Mouse (Mus musculus) ES-Bruce4 (cell line): ENCODE results near the gene Rp9. TPM values are rescaled to one million over a fixed set of nuclear protein-coding genes. Genes with fewer than 3 reads are reported as not detected.

ENCODE experiments used
- H3K27ac ChIP-seq: 2 replicates; pipeline ENCODE4 v1.5.1; 2012; ENCODE audit warnings: low read length, inconsistent platforms; ENCODE audit not compliant: insufficient read depth
- H3K27me3 ChIP-seq: 2 replicates; pipeline ENCODE4 v1.6.1; 2012; ENCODE audit warnings: mild to moderate bottlenecking, low read length, inconsistent platforms; ENCODE audit not compliant: control insufficient read depth, poor library complexity, insufficient read depth, severe bottlenecking
- H3K36me3 ChIP-seq: 2 replicates; pipeline ENCODE4 v1.6.1; 2012; ENCODE audit warnings: inconsistent platforms, mild to moderate bottlenecking, low read length, moderate library complexity; ENCODE audit not compliant: control insufficient read depth, poor library complexity, insufficient read depth, severe bottlenecking
- H3K4me1 ChIP-seq: one replicate; pipeline ENCODE4 v1.8.1; 2011; ENCODE audit warnings: low read length; ENCODE audit not compliant: control insufficient read depth, insufficient read depth
- H3K4me3 ChIP-seq: 2 replicates; pipeline ENCODE4 v1.5.1; 2011; ENCODE audit warnings: low read depth, mild to moderate bottlenecking, low read length
- H3K9ac ChIP-seq: 2 replicates; pipeline ENCODE4 v1.6.1; 2012; ENCODE audit warnings: low read depth, mild to moderate bottlenecking, inconsistent platforms; ENCODE audit not compliant: poor library complexity, severe bottlenecking
- H3K9me3 ChIP-seq: replicated peaks from 2 replicates; pipeline ENCODE4 v1.6.1; 2012; ENCODE audit warnings: mild to moderate bottlenecking, low read length, inconsistent platforms; ENCODE audit not compliant: control insufficient read depth, poor library complexity, insufficient read depth, severe bottlenecking
- CTCF ChIP-seq: IDR thresholded peaks from one replicate; pipeline ENCODE4 v1.8.1; 2011; ENCODE audit warnings: low read depth, low read length
- EP300 ChIP-seq: IDR thresholded peaks from 2 replicates; pipeline ENCODE4 v1.6.1; 2011; ENCODE audit warnings: low read depth, low read length; ENCODE audit not compliant: insufficient read depth
- POLR2A ChIP-seq: IDR thresholded peaks from one replicate; pipeline ENCODE4 v1.8.1; 2011; ENCODE audit warnings: low read length; ENCODE audit not compliant: insufficient read depth
- polyA plus RNA-seq: library from polyadenylated mRNA; stranded (reverse); fragments of >200 nt; gene quantifications from 2 replicates; pipeline ENCODE4 v1.2.4, GENCODE M21; 2011; ENCODE audit warnings: low read depth; ENCODE audit not compliant: missing spikeins, insufficient read depth, insufficient read length

Rp9 gene
- polyA plus RNA-seq, 1 experiment = 42.8 TPM

DNA sequence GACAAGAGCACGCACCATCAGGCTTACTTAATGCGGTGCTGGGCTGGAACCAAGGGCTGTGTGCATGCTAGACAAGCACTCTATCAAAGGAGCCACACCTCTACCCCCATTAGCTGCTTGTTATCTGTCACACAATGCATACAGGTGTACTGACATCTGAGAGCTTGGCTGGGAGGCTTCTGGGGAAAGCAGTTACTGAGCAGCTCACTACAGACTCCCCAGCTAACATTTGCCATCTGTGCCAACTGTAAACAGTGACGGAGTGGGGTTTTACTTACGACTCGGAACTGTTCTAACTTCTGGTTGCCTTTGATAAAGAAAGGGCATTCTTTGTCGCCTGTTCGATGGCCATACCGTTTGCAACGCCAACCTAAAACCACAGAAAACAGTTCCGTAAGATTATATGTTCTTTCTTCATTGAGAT lies 16.0 kb downstream of the Rp9 start:
- H3K4me3 ChIP-seq = no peak overlapping the region
- H3K27ac ChIP-seq = no peak overlapping the region
- H3K27me3 ChIP-seq = no peaks in the 10 kb centered on the region
- no peak for TF ChIP-seq EP300
- no peak for TF ChIP-seq CTCF
- TF ChIP-seq POLR2A = no peak
- peaks cover 29% of the 10 kb centered on the region for H3K36me3 ChIP-seq
- no peaks in the 10 kb centered on the region for H3K9me3 ChIP-seq
- no peak overlapping the region for H3K9ac ChIP-seq
- H3K4me1 ChIP-seq = no peaks in the 10 kb centered on the region

DNA sequence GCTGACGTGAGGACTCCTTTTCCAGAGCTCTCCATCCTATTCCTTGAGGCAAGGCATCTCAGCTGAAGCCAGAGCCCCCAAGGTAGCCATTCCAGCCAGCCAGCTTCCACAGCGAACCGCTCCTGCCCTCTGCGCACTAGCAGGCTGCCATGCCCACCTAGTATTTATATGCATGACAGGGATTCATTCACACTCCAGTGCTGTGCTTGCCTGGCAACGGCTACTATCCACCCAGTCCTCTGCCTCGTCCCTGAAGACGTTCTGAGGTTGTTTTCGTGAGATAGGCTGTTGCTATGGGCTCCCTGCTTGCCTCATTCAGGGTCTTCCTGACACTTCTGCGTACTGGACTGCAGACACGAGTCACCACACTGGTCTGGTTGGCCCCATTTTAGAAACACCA lies 16.8 kb downstream of the Rp9 start:
- Histone ChIP-seq H3K9ac (no peak overlapping the region), H3K27me3 (no peaks in the 10 kb centered on the region), H3K4me3 (no peak overlapping the region), H3K36me3 (peaks cover 32% of the 10 kb centered on the region), H3K27ac (no peak overlapping the region), H3K4me1 (no peaks in the 10 kb centered on the region), H3K9me3 (no peaks in the 10 kb centered on the region)
- no peak for TF ChIP-seq EP300
- TF ChIP-seq CTCF = no peak
- TF ChIP-seq POLR2A = no peak

DNA sequence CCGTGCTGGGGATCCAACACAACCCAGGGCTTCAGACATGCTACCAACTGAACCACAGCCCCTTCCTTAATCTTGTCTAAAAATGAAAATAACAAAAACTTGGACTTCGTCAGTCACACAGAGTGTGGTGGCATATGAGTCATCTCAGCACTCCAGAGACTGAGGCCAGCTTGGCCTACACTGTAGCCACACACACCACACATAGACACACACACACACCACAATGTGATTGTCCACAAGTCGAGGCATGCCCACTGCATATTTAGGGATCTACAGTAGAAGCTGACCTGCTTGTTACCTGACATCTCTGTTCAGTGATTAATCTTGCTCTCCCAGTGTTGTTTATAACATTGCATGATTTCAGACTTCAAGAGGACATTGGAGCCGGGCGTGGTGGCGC lies 20.3 kb downstream of the Rp9 start:
- no peaks in the 10 kb centered on the region for H3K9me3 ChIP-seq
- no peaks in the 10 kb centered on the region for H3K27me3 ChIP-seq
- H3K9ac ChIP-seq = no peak overlapping the region
- H3K4me1 ChIP-seq = no peaks in the 10 kb centered on the region
- no peak for TF ChIP-seq POLR2A
- TF ChIP-seq CTCF = no peak
- TF ChIP-seq EP300 = no peak
- peaks cover 13% of the 10 kb centered on the region; the same call in 1 of the 2 replicates for H3K36me3 ChIP-seq
- no peak overlapping the region for H3K27ac ChIP-seq
- H3K4me3 ChIP-seq = no peak overlapping the region

DNA sequence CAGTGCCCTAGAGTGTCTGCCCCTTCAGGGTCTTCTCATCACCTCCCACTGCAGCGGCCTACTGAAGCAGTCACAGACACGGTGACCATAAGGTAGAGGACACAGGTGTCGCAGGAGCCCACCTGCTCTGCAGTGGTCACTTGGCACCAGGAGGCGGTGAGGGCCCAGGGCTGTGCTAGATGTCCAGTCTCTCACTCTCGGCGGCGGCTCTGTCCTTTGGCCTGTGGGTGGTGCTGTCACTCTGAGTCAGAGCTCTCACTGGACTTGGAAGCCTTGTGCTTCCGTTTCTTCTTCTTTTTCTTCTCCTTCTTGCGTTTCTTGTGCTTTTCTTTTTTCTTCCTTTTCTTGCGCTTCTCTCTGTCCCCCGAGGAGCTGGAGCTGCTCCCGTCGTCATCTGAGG lies 21.1 kb downstream of the Rp9 start:
- TF ChIP-seq CTCF (peak; percentile 48), EP300 (no peak)
- Histone ChIP-seq H3K27ac (no peak overlapping the region), H3K4me1 (no peaks in the 10 kb centered on the region), H3K9ac (no peak overlapping the region), H3K9me3 (no peaks in the 10 kb centered on the region), H3K27me3 (no peaks in the 10 kb centered on the region), H3K4me3 (no peak overlapping the region), H3K36me3 (peaks cover 10% of the 10 kb centered on the region; the same call in 1 of the 2 replicates)

DNA sequence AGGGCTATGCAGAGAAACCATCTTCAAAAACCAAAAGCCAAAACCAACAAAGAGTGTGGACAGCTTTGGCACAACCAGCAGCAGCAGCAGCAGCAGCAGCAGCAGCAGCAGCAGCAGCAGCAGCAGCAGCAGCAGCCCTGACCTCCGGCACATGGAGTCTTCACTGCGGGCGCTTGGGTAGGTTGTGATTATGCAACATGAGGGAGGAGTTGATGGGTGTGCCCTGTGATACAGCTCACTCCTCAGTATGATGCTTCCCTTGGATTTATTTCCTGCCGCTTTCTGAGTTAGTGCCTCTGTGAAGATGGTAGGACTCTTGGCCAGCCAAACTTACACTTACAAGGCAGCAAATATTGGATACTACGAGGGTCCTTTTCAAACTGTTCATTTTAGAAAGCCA lies 22.3 kb downstream of the Rp9 start:
- Histone ChIP-seq H3K9ac (no peak overlapping the region), H3K27me3 (no peaks in the 10 kb centered on the region), H3K9me3 (no peaks in the 10 kb centered on the region), H3K36me3 (0 out of 2 replicates have a peak, but pooled peaks cover 10% of the 10 kb centered on the region), H3K4me1 (no peaks in the 10 kb centered on the region), H3K27ac (no peak overlapping the region), H3K4me3 (no peak overlapping the region)
- no peak for TF ChIP-seq EP300
- no peak for TF ChIP-seq CTCF
- no peak for TF ChIP-seq POLR2A

DNA sequence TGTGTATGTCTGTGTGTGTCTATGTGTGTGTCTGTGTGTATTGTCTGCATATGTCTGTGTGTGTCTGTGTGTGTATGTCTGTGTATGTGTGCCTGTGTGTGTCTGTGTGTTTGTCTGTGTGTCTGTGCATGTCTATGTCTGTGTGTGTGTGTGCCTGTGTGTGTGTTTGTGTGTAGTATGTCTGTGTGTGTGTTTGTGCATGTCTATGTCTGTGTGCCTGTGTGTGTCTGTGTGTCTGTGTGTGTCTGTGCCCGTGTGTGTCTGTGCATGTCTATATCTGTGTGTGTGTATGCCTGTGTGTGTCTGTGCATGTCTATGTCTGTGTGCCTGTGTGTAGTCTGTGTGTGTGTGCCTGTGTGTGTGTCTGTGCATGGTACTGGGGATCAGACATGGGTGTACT lies 24.4 kb downstream of the Rp9 start:
- Histone ChIP-seq H3K4me3 (no peak overlapping the region), H3K36me3 (0 out of 2 replicates have a peak, but pooled peaks cover 4% of the 10 kb centered on the region), H3K9me3 (no peaks in the 10 kb centered on the region), H3K9ac (no peak overlapping the region), H3K27me3 (no peaks in the 10 kb centered on the region), H3K27ac (no peak overlapping the region), H3K4me1 (no peaks in the 10 kb centered on the region)
- TF ChIP-seq EP300 (no peak), POLR2A (no peak), CTCF (no peak)

DNA sequence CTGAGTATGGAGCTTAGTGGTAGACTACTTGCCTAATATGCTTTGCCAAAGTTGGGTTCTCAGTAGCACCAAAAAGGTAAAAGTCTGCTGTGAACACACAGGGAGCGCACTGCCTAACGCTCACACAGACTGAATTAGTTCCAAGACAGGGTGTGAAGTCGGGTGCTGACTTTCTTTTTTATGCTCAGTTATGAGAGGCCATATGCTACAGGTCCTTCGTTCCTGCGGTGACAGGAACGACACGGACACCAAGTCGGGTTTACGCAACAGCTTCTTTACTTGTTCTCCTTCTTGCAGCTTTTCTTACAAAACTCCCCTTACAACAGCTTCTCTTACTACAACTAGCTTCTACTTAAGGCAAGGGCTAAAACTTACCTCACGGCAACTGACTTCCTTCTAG lies 26.4 kb downstream of the Rp9 start:
- H3K36me3 ChIP-seq = 0 out of 2 replicates have a peak, but pooled peaks cover 4% of the 10 kb centered on the region
- no peak overlapping the region for H3K4me3 ChIP-seq
- H3K9me3 ChIP-seq = no peaks in the 10 kb centered on the region
- no peak overlapping the region for H3K9ac ChIP-seq
- no peak for TF ChIP-seq POLR2A
- no peak for TF ChIP-seq EP300
- no peak for TF ChIP-seq CTCF
- no peaks in the 10 kb centered on the region for H3K4me1 ChIP-seq
- no peak overlapping the region for H3K27ac ChIP-seq
- H3K27me3 ChIP-seq = no peaks in the 10 kb centered on the region
